Mouse (Mus musculus): ENCODE measurements around the gene Mef2c. TPM values are rescaled to one million over a fixed set of nuclear protein-coding genes. Genes with fewer than 3 reads are reported as not detected.

The Mef2c gene
- 264 TPM for polyA plus RNA-seq (2015; fragmentation: Illumina TruSeq; extraction: RNeasy Lipid Tissue Mini Kit (QIAGEN cat#74804); ENCODE audit: low read depth, low replicate concordance)

DNA sequence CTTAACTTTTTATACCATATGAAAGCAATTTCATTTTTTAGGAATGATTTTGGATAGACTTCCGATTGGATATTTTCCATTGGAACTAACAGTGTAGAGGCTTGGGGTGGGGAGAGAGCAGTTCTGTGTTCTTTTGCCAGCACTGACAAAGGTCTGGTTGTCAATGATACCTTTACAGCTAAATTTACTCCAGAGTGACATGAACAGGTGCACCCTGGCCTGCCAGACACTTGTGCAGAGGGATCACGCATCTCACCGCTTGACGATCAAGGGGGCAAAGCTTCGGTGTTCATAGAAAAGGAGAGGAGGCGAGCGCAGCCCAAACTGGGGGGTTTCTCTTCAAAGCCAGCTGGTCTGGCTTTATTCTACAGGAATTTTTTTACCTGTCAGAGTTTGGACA is at the start of gene Mef2c:
Gene Mef2c, plus strand, starts transcription at position 116 of the 400 bp plus-strand sequence.

All from brain, adult 10 weeks (tissue).